Mouse (Mus musculus) heart, postnatal 0 days (tissue): ENCODE results near the gene Prss16. TPM values are rescaled to one million over a fixed set of nuclear protein-coding genes. Genes with fewer than 3 reads are reported as not detected.

Source experiments
- ATAC-seq: fragments of 200-750 bp; cut with Nextera tagmentation; 2 replicates; pipeline ENCODE4 v1.8.0; 2017; ENCODE audit warnings: low read depth, moderate number of reproducible peaks, moderate library complexity; ENCODE audit not compliant: insufficient read depth
- DNase-seq: peaks from one replicate; pipeline ENCODE4 v3.0.0-alpha.2; 2016; ENCODE audit warnings: low spot score
- H3K27ac ChIP-seq: fragments of 300-500 bp; sonication (generic); 2 replicates; pipeline ENCODE4 v1.5.1; 2014; ENCODE audit warnings: low read depth, mild to moderate bottlenecking
- H3K27me3 ChIP-seq: fragments of 300-500 bp; sonication (generic); 2 replicates; pipeline ENCODE4 v1.6.1; 2014; ENCODE audit warnings: low read length, mixed read lengths; ENCODE audit not compliant: control insufficient read depth, insufficient read depth
- H3K36me3 ChIP-seq: fragments of 300-500 bp; sonication (generic); replicated peaks from 2 replicates; pipeline ENCODE4 v1.6.1; 2014; ENCODE audit warnings: low read length, mixed read lengths; ENCODE audit not compliant: control insufficient read depth, insufficient read depth
- H3K4me1 ChIP-seq: fragments of 300-500 bp; sonication (generic); 2 replicates; pipeline ENCODE4 v1.6.1; 2014; ENCODE audit warnings: antibody characterized with exemption; ENCODE audit not compliant: control insufficient read depth, insufficient read depth
- H3K4me2 ChIP-seq: fragments of 300-500 bp; sonication (generic); 2 replicates; pipeline ENCODE4 v1.6.1; 2014; ENCODE audit warnings: low read depth, mild to moderate bottlenecking, low read length, moderate library complexity
- H3K4me3 ChIP-seq: fragments of 300-500 bp; sonication (generic); 2 replicates; pipeline ENCODE4 v1.5.1; 2014; ENCODE audit warnings: low read depth, low read length
- H3K9ac ChIP-seq: fragments of 300-500 bp; sonication (generic); replicated peaks from 2 replicates; pipeline ENCODE4 v1.6.1; 2014; ENCODE audit warnings: low read depth, low read length, mixed read lengths
- H3K9me3 ChIP-seq: fragments of 300-500 bp; sonication (generic); replicated peaks from 2 replicates; pipeline ENCODE4 v1.6.1; 2016; ENCODE audit warnings: low read length; ENCODE audit not compliant: control insufficient read depth
- CTCF ChIP-seq: IDR thresholded peaks from 2 replicates; pipeline ENCODE4 v1.5.1; 2016; ENCODE audit warnings: antibody characterized with exemption, control low read depth, low read depth
- EP300 ChIP-seq: IDR thresholded peaks from 2 replicates; pipeline ENCODE4 v1.6.1; 2016; ENCODE audit warnings: antibody characterized with exemption, low read depth
- WGBS: fragments of 180-500 bp; shearing (Covaris S2); extraction: QIAGEN DNeasy Blood & Tissue Kit; methylation state at CpG from one replicate; pipeline ENCODE4 v1.1.7; 2014; 5-methylcytosine and 5-hydroxymethylcytosine counted together
- polyA plus RNA-seq: library from polyadenylated mRNA; unstranded; fragments of >200 nt; fragmentation: Nextera tagmentation; extraction: Ambion mirVana; gene quantifications from 2 replicates; pipeline ENCODE4 v1.2.1, GENCODE M21; 2015
- total RNA-seq: library from RNA; depleted of rRNA; stranded (reverse); fragments of >200 nt; gene quantifications from 2 replicates; pipeline ENCODE4 v1.2.3, GENCODE M21; 2014; ENCODE audit warnings: low replicate concordance

The Prss16 gene
- total and polyA plus RNA-seq, 2 experiments from 2014 or later = 0.05 TPM; not detected in 1

- H3K36me3 ChIP-seq = no peaks in the 10 kb centered on the region
- no peak for TF ChIP-seq EP300
- TF ChIP-seq CTCF = no peak
- H3K27ac ChIP-seq = no peak overlapping the region
- ATAC-seq = no peak
- peak overlapping the region; percentile 67 for H3K4me2 ChIP-seq
- H3K27me3 ChIP-seq = peaks cover 66% of the 10 kb centered on the region
- H3K9ac ChIP-seq = peak overlapping the region; percentile 35
- peak overlapping the region; percentile 50 for H3K4me3 ChIP-seq
- no peaks in the 10 kb centered on the region for H3K9me3 ChIP-seq
- 15% methylated on average over 17 of the region's 17 CpGs for WGBS
- no peak for DNase-seq
- H3K4me1 ChIP-seq = peaks cover 11% of the 10 kb centered on the region
These were observed 27.7 kb downstream of the Prss16 start for GRCm38 (mm10) chr13:21981803-21982193.

- H3K4me3 ChIP-seq = peak within 1 kb of the TSS; percentile 50
- H3K27ac ChIP-seq = no peak within 1 kb of the TSS
- ATAC-seq (peak; percentile 68), DNase-seq (peak; percentile 7)
- H3K4me2 ChIP-seq = peak within 1 kb of the TSS; percentile 67
- H3K9ac ChIP-seq = peak within 1 kb of the TSS; percentile 35
- no peak for TF ChIP-seq EP300
- no peak for TF ChIP-seq CTCF
- no peaks in the 10 kb centered on the region for H3K36me3 ChIP-seq
- peaks cover 66% of the 10 kb centered on the region for H3K27me3 ChIP-seq
- WGBS = under 1% methylated on average over 58 of the region's 58 CpGs
- H3K4me1 ChIP-seq = peaks cover 11% of the 10 kb centered on the region
- no peaks in the 10 kb centered on the region for H3K9me3 ChIP-seq
These were observed 28.4 kb downstream of the Prss16 start, which contains the start of gene Pom121l2 for GRCm38 (mm10) chr13:21980981-21981802. Gene Pom121l2 (plus strand): TSS chr13:21981194.

DNA sequence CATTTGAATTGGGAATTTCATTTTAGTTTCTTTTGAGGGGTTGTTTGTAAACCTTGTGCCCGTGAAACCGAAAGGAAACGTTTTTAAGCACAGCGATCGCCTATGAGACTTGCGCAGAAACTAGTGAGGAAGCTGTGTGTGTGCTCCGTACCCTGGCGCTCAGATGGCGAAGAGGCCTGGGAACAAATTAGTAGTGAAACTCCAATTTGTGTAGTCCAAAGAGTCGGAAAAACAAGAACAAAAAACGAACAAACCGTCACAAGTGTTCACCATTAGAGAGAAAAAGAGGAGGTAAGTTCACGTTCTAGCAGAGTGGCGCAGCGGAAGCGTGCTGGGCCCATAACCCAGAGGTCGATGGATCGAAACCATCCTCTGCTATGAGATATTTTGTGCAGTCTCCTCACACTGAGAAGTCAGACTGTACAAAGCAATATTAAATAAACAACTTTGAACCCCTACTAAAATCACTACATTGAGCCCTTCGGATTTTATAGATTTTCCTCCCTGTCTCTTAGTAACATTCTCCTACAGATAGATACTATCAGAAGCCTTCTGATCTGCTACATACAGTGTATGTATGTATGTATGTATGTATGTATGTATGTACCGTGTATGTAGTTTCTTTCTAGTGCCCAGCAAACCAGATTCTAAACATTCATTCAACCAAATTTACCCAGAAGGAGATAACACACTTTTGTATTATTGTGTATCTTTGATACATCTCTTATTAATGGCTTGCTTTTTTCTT, 34.6 kb downstream of the Prss16 start:
- H3K36me3 ChIP-seq = no peaks in the 10 kb centered on the region
- peaks cover 12% of the 10 kb centered on the region for H3K27me3 ChIP-seq
- peak; percentile 69 for DNase-seq
- peak; percentile 92 for ATAC-seq
- WGBS = 4% methylated on average over 20 of the region's 20 CpGs
- peak overlapping the region; percentile 77 for H3K9ac ChIP-seq
- no peaks in the 10 kb centered on the region for H3K9me3 ChIP-seq
- peak overlapping the region; percentile 56 for H3K4me2 ChIP-seq
- peak overlapping the region; percentile 94 for H3K27ac ChIP-seq
- TF ChIP-seq EP300 (0 out of 2 replicates have a peak, but pooled peaks have one; percentile 28), CTCF (no peak)
- H3K4me3 ChIP-seq = peak overlapping the region; percentile 70
- no peaks in the 10 kb centered on the region for H3K4me1 ChIP-seq

- peak; percentile 84 for DNase-seq
- WGBS = under 1% methylated on average over 23 of the region's 23 CpGs
- peak overlapping the region; percentile 56 for H3K4me2 ChIP-seq
- H3K9ac ChIP-seq = peak overlapping the region; percentile 77
- H3K4me1 ChIP-seq = no peaks in the 10 kb centered on the region
- no peaks in the 10 kb centered on the region for H3K9me3 ChIP-seq
- peak; percentile 88 for ATAC-seq
- no peaks in the 10 kb centered on the region for H3K36me3 ChIP-seq
- H3K27ac ChIP-seq = peak overlapping the region; percentile 94
- peaks cover 7% of the 10 kb centered on the region for H3K27me3 ChIP-seq
- H3K4me3 ChIP-seq = peak overlapping the region; percentile 70
- TF ChIP-seq EP300 (0 out of 2 replicates have a peak, but pooled peaks have one; percentile 11), CTCF (peak; percentile 86)
These were observed 35.3 kb downstream of the Prss16 start for GRCm38 (mm10) chr13:21974221-21974725.

GRCm38 (mm10) chr13:21971641-21972040, 37.9 kb downstream of the Prss16 start:
- WGBS = 42% methylated on average over 3 of the region's 3 CpGs
- TF ChIP-seq EP300 (no peak), CTCF (no peak)

More at GRCm38 (mm10) chr13:21971641-21972040, 37.9 kb downstream of the Prss16 start:
- no peaks in the 10 kb centered on the region for H3K36me3 ChIP-seq
- no peak overlapping the region for H3K9ac ChIP-seq
- ATAC-seq (no peak), DNase-seq (no peak)
- no peaks in the 10 kb centered on the region for H3K4me1 ChIP-seq
- H3K4me3 ChIP-seq = no peak overlapping the region
- H3K27me3 ChIP-seq = no peaks in the 10 kb centered on the region
- H3K27ac ChIP-seq = no peak overlapping the region
- 0 out of 2 replicates have a peak, but pooled peaks cover 3% of the 10 kb centered on the region for H3K9me3 ChIP-seq
- no peak overlapping the region for H3K4me2 ChIP-seq
